Mouse (Mus musculus) hematopoietic stem cell, adult 5-6 weeks (primary cell): Measurements from ENCODE around the gene Ephb1. TPM values are rescaled to one million over a fixed set of nuclear protein-coding genes. Genes with fewer than 3 reads are reported as not detected.

Source experiments
- ATAC-seq, 2 experiments: fragments of 125-278 bp in 1 of 2; replicated peaks in 1 of 2; 2 replicates each; pipeline ENCODE4 v1.8.0; 2016 to 2017; ENCODE audit warnings: inconsistent platforms in 2 of 2, mild to moderate bottlenecking in 2 of 2, moderate number of reproducible peaks in 2 of 2, low read depth in 1 of 2, moderate TSS enrichment in 1 of 2; ENCODE audit not compliant: low FRiP score in 2 of 2, poor library complexity in 2 of 2, severe bottlenecking in 2 of 2, insufficient read depth in 1 of 2, low TSS enrichment in 1 of 2
- total RNA-seq: library from RNA; stranded (forward); fragments of 172-1452, 232-1000 nt; gene quantifications from 2 replicates; pipeline ENCODE4 v1.2.3, GENCODE M21; 2017

Ephb1 gene
- total RNA-seq, 1 experiment from 2014 or later, result not detected

- no peak for ATAC-seq
Observed at GRCm38 (mm10) chr9:102274016-102274415, 80.5 kb downstream of the Ephb1 start.

GRCm38 (mm10) chr9:102273469-102273808, 81.1 kb downstream of the Ephb1 start:
- no peak for ATAC-seq

GRCm38 (mm10) chr9:102272731-102273468, 81.6 kb downstream of the Ephb1 start:
- ATAC-seq, result no peak

GRCm38 (mm10) chr9:102270496-102270895, 84.0 kb downstream of the Ephb1 start:
- ATAC-seq, result no peak

GRCm38 (mm10) chr9:102267311-102268027, 87.0 kb downstream of the Ephb1 start:
- ATAC-seq, result no peak

DNA sequence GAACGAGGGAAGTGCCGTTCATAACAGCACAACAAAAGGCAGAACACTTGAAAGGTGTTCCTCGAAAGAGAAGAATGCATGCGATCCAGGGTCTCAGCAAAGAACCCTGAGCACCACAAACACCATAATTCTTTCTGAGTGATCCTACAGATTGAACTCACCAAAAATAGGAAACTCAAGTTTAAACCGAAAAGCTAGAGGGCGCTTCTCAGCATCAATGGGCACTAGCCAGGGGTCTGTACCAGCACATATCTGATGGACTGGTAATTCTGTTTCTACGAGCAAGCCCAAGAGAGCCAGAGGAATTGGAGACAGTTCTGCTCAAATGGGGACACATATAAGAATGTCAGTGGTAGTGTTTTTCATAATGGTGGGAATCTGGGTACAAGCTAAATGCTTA, 90.7 kb downstream of the Ephb1 start:
- no peak for ATAC-seq

DNA sequence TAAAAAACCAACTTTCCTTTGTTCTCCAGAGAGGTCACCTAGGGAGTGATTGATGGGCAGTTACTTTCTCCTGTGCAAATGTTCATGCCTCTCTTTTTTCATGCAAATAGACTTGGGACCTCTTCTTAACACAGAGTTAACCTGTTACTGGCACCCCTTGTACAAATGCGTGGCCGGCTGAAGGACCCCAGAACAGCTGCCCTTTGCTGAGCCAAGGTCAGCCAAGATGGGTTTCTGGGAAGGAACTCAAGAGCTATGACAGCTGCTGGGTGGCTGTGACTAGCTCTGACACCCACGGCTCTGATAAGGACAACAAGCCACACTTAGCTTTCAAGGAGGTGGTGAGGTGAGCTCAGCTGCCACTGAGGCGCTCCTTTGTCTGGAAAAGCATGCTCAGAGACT, 92.4 kb downstream of the Ephb1 start:
- ATAC-seq, result no peak

GRCm38 (mm10) chr9:102261511-102261910, 93.0 kb downstream of the Ephb1 start:
- ATAC-seq, result no peak

DNA sequence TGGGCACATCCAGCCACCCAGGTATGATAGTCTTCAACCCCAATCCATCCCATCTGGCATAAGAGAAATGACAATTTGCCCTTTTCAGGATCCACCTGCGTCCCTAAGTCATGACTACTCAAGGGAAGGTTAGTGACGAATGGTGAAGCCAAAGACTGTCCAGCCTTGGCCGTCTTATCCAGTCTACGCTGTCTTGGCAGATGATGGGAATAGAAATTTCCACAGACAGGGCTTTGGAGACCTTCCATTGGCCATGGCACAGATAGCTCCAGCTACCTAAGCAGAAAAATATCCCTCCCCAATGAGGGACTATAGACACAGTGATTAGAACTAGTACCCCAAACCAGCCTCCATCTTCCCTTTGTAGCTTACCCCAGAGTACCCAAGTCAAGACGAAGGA, 98.1 kb downstream of the Ephb1 start:
- ATAC-seq, result no peak

GRCm38 (mm10) chr9:102255803-102256202, 98.7 kb downstream of the Ephb1 start:
- ATAC-seq, result no peak

DNA sequence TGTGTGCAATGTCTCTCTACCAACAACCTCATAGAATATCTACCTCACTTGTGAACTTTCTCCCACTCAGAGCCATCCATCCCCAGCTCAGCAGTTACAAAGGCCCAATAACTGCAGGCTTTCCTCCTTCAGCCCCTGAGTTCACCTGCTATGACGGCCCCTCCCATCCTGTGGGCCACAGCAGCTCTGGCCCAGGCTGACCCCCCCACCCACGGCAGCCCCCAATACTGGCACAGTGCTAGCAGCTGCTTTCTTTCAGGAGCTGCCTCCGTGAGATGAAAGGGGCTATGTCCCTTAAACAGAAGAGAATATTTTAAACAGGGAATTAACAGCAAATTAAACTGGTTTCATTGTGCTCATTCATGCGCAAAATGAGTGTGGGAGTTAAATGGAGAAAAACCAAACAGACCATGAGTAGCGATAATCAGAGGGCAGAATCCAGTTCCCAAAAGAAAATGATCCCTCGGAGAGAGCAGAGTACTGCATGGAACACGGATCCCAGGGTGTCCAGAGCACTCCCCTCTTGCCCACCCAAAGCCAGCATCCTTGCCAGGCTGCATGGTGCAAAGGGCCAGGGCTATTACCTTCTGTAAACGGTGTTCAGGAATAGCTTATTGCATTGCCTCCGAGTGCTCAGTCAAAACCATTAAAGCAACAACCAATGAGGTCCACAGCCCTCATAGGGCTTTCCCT, 105.2 kb downstream of the Ephb1 start:
- no peak for ATAC-seq

DNA sequence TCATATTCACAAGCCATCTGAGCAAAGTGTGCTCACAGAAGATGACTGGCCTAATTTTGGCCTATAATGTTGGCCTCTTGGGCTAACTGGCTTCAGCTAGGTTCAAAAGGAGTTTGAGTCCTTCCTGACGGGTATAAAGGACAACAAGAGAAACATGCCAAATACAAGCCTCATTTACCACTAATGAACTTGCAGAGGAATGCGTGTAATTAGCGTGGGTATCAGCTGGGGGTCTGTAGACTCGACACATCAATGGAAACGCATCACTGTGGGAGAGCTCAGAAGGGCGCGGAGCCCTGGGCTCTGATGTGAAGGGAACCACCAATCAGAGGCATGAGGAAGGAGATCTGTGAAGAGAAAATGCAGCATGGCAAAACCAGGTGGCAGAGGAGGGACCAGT, 108.9 kb downstream of the Ephb1 start:
- ATAC-seq, result no peak

GRCm38 (mm10) chr9:102243296-102243695, 111.2 kb downstream of the Ephb1 start:
- no peak for ATAC-seq

DNA sequence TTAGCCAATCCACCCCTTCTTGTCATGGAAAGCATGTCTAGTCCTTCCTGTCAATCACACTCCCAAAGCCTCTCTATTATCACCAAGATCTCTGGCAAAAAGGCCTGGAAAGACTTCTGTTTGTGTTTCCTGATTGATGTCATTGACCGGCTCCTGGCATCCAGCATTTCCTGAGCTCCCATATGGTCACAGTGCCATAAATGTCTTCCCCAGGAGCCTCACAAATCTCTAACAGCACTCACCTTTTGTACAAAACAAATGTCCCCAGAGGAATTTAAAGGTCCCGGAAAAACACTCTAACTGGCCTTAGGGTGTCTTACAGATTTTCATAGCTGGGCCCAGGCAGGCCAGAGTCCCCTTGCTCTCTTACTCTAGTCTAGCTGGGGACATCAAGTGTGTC, 112.9 kb downstream of the Ephb1 start:
- no peak for ATAC-seq

DNA sequence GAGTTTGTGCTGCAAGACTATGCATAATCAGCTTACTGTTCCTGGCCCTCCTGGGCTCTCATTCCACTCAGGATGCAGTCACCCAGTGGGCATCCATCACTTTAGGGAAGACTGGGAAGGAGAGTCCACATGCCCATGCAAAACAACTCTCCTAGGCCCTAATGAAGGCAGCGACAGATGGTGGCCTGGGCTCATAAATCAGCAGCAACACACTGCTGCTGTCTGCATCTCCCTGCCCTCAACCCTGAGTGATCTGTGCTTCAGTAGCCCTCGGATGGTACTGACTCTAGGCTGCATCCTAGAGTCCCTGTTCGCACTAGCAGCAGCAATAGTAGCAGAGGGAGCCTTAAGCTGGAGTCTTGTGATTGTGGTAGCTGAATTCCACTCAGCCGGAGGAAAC, 114.3 kb downstream of the Ephb1 start:
- ATAC-seq, result no peak

GRCm38 (mm10) chr9:102235444-102235951, 119.0 kb downstream of the Ephb1 start:
- no peak for ATAC-seq

DNA sequence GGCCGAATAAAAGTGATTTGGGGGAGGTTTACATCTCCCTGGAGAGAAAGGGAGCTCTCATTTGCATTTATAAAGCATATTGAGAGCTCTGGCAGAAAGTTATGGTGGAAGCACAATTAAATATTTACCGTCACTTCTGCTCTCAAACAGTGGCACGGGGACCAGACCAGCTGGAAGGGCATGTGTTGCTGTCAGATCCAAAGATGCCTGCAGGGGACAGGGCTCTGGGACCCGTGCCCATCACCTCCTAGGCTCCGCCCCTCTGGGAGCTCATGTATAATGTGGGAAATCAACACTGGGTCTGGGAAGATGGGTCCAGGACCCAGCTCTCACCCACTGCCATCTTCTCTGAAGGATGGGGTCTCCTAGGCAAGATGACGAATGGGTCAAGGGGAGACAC, 123.2 kb downstream of the Ephb1 start:
- no peak for ATAC-seq
